Mouse (Mus musculus): Measurements from ENCODE around the gene Galnt9. TPM values are rescaled to one million over a fixed set of nuclear protein-coding genes. Genes with fewer than 3 reads are reported as not detected.

Galnt9 gene
- total RNA-seq, 1 experiment = 0.40 TPM

DNA sequence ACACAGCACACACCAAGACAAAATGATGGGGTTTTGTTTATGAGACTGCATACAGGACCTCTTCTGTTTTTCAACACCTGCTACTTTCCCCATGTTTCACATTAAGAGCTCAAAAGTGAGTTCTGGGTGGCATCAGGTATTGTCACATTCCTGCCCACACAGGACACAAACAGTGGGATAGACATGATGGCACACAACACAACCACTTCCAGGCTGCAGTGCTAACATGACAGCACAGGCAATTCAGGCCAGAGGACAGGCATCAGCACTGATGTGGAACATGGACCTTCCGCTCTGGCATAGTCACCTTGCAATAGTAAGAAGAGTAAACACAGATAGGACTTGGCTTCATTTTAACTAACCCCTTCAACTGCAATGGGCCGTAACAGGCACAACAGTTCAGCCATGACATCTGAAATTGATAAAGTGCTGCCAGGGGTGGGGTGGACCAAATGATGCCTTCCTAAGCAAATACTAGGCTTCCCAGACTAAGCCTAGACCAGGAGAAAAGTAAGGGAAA lies 120.7 kb downstream of the Galnt9 start:
- no peaks in the 10 kb centered on the region for H3K9me3 ChIP-seq (ENCODE audit: control insufficient read depth, insufficient read depth, low read depth, low read length)
- H3K4me1 ChIP-seq (ENCODE audit: control insufficient read depth in 2 of 2, insufficient read depth in 2 of 2, low read length in 2 of 2, poor library complexity in 1 of 2) = no peaks in the 10 kb centered on the region; a peak in 1 of 4 replicates
- no peak for TF ChIP-seq ZNF384 (IDR thresholded peaks at IDR 0.05; ENCODE audit: low read depth, low read length)
- no peak for TF ChIP-seq MAFK (IDR thresholded peaks at IDR 0.05; ENCODE audit: insufficient read depth, low read depth, low read length)
- no peak for TF ChIP-seq ZC3H11A (IDR thresholded peaks at IDR 0.05; ENCODE audit: borderline replicate concordance, low read depth, low read length)
- no peak for TF ChIP-seq HCFC1 (IDR thresholded peaks at IDR 0.05; ENCODE audit: borderline replicate concordance, insufficient read depth, low read length)
- no peak for TF ChIP-seq CHD2 (IDR thresholded peaks at IDR 0.05; ENCODE audit: low read depth, low read length)
- H3K36me3 ChIP-seq (ENCODE audit: control insufficient read depth, insufficient read depth, low read length, poor library complexity, severe bottlenecking) = peaks cover 37% of the 10 kb centered on the region
- DNase-seq (ENCODE audit: low read depth, low spot score) = no peak
- no peak overlapping the region for H3K27ac ChIP-seq (ENCODE audit: insufficient read depth, low read depth, low read length, poor library complexity, severe bottlenecking)
- in situ Hi-C loops (cut with MboI; ENCODE audit: low sequenced_read_pairs in 2 of 2, unreplicated experiment in 2 of 2) = no loop called here
- no peak overlapping the region for H3K4me3 ChIP-seq (ENCODE audit: insufficient read depth in 1 of 2, low read depth in 1 of 2, low read length in 2 of 2, poor library complexity in 1 of 2, severe bottlenecking in 1 of 2)
- H3K9ac ChIP-seq (ENCODE audit: insufficient read depth, low read depth, low read length, poor library complexity, severe bottlenecking) = no peak overlapping the region

DNA sequence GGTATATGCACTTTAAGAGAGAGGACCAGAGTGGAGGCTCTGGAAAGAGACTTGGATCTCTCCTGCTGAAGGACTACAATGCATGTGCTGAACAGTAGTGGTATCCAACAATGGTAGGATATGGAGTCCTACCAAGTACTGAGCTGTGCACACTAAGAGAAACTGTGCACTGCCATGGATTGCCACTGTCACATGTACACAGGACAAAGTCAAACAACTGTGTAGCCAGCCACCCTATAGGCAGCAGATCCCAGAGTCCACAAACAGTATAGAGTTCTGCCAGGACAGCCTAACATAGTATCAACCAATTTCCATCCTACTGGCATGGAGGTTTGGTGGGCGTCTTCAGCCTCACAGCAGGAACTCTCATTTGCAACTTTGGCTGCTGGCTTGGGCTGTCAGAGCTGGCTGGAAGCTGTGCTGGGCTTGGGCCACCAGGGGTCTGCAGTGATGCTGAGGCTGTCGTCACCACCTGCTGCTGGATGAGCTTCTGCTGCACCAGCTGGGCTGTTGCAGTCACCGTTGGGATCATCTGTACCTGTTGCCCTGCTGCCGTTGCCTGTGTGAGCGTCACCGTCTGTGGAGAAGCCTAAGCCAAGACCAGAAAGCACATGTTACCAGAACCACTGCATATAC lies 121.4 kb downstream of the Galnt9 start:
- no peaks in the 10 kb centered on the region for H3K9me3 ChIP-seq (ENCODE audit: control insufficient read depth, insufficient read depth, low read depth, low read length)
- in situ Hi-C loops (cut with MboI; ENCODE audit: low sequenced_read_pairs in 2 of 2, unreplicated experiment in 2 of 2) = no loop called here
- no peak overlapping the region for H3K4me3 ChIP-seq (ENCODE audit: insufficient read depth in 1 of 2, low read depth in 1 of 2, low read length in 2 of 2, poor library complexity in 1 of 2, severe bottlenecking in 1 of 2)
- H3K9ac ChIP-seq (ENCODE audit: insufficient read depth, low read depth, low read length, poor library complexity, severe bottlenecking) = no peak overlapping the region
- DNase-seq (ENCODE audit: low read depth, low spot score) = peak; percentile 7
- TF ChIP-seq HCFC1 (IDR thresholded peaks at IDR 0.05; ENCODE audit: borderline replicate concordance, insufficient read depth, low read length) = no peak
- no peak for TF ChIP-seq ZC3H11A (IDR thresholded peaks at IDR 0.05; ENCODE audit: borderline replicate concordance, low read depth, low read length)
- no peak for TF ChIP-seq MAFK (IDR thresholded peaks at IDR 0.05; ENCODE audit: insufficient read depth, low read depth, low read length)
- TF ChIP-seq CHD2 (IDR thresholded peaks at IDR 0.05; ENCODE audit: low read depth, low read length) = no peak
- no peak for TF ChIP-seq ZNF384 (IDR thresholded peaks at IDR 0.05; ENCODE audit: low read depth, low read length)
- peaks cover 43% of the 10 kb centered on the region for H3K36me3 ChIP-seq (ENCODE audit: control insufficient read depth, insufficient read depth, low read length, poor library complexity, severe bottlenecking)
- H3K27ac ChIP-seq (ENCODE audit: insufficient read depth, low read depth, low read length, poor library complexity, severe bottlenecking) = no peak overlapping the region
- H3K4me1 ChIP-seq (ENCODE audit: control insufficient read depth in 2 of 2, insufficient read depth in 2 of 2, low read length in 2 of 2, poor library complexity in 1 of 2) = no peaks in the 10 kb centered on the region; a peak in 1 of 4 replicates

Other genes with a start within 250 kb of the Galnt9 start
- gene P2rx2, start 201.1 kb upstream of the Galnt9 start, total RNA-seq (2012; rRNA removed) = 1.3 and 2.2 TPM in 2 replicates
- gene Lrcol1, start 199.6 kb upstream of the Galnt9 start, total RNA-seq (2012; rRNA removed) = 1.3 and 2.5 TPM in 2 replicates
- gene Fbrsl1, start 95.9 kb upstream of the Galnt9 start, total RNA-seq (2012; rRNA removed) = 44.4 and 51.7 TPM in 2 replicates
- 75.0 and 79.4 TPM in 2 replicates for gene Noc4l, start 109.1 kb downstream of the Galnt9 start, total RNA-seq (2012; rRNA removed)
- gene Ddx51, start 109.1 kb downstream of the Galnt9 start, total RNA-seq (2012; rRNA removed) = 32.4 and 61.1 TPM in 2 replicates
- gene Ep400, start 226.4 kb downstream of the Galnt9 start, total RNA-seq (2012; rRNA removed) = 56.7 and 62.2 TPM in 2 replicates
- 62.1 and 68.2 TPM in 2 replicates for gene Pus1, start 236.3 kb downstream of the Galnt9 start, total RNA-seq (2012; rRNA removed)